Mouse (Mus musculus) heart, postnatal 25 days (tissue): ENCODE measurements around the gene 1110059E24Rik. TPM values are rescaled to one million over a fixed set of nuclear protein-coding genes. Genes with fewer than 3 reads are reported as not detected.

ENCODE experiments used
- DNase-seq: peaks from one replicate; pipeline ENCODE4 v3.0.0; 2022; ENCODE audit warnings: low spot score
- intact Hi-C: fragments of 180-260 bp; cut with DNase I; formaldehyde crosslinking; loops from one replicate; pipeline ENCODE4 v1.15.1; 2025
- total RNA-seq, 2 experiments: library from RNA; stranded (reverse); gene quantifications; 2 replicates each; pipeline ENCODE4 v1.2.3; 2021

1110059E24Rik gene
- total RNA-seq, 2 experiments from 2014 or later, result 13.2 to 14.6 TPM

DNA sequence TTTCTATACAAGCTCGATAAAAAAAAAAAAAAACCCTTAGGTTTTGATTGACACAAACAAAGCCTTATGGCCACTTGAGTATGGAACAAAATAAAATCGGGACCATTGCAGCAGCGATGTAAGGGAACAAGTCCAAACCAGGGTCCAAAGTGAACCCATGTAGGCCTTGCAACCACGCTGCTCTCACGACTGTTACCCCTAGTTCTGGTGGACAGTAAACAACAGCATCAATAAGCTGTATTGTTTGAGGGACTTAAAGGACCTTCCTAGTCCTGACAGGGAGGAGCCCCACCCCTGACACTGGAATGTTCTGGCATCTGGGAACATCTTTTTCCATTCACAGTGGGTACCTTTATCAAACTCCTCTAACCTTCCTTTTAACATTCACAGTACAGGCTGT lies 68.8 kb downstream of the 1110059E24Rik start:
- intact Hi-C loops, result no loop called here
- no peak for DNase-seq

- DNase-seq, result no peak
- intact Hi-C loops, result no loop called here
Observed at GRCm38 (mm10) chr19:21583523-21583984, 69.2 kb downstream of the 1110059E24Rik start.

- DNase-seq, result no peak
- intact Hi-C loops, result no loop called here
Observed at GRCm38 (mm10) chr19:21581404-21581803, 71.4 kb downstream of the 1110059E24Rik start.

GRCm38 (mm10) chr19:21579896-21580295 lies 72.9 kb downstream of the 1110059E24Rik start:
- DNase-seq, result no peak
- intact Hi-C loops, result loop anchor here (10.0 kb wide), 1 partner anchor 365 kb away; no protein-coding TSS in a partner anchor

DNA sequence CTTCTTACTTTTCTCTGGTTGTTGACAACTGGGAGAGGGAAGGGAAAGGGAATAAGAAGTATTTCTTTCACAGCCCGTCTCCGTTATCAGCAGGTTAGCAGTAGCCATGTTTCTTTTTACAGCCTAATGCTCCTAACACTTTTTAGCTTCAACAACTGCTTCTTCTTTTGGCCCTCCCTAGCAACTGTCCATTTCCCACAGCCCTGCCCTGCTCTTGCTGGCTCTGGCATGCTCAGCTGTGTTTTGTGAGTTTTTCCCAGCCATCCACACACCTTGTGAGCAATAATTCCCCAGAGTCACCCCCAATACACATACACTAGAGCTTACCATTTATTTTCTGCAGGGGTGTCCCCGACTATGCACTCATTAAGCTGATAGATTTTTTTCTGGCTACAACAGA lies 75.3 kb downstream of the 1110059E24Rik start:
- intact Hi-C loops, result loop anchor here (10.0 kb wide), 1 partner anchor 367 kb away; no protein-coding TSS in a partner anchor
- DNase-seq, result no peak

- intact Hi-C loops, result loop anchor here (1.0 to 10.0 kb wide), 4 partner anchors 80 to 730 kb away; partner anchors contain the start of genes 1110059E24Rik and Abhd17b
- DNase-seq, result no peak
Observed at GRCm38 (mm10) chr19:21571986-21572385, 80.8 kb downstream of the 1110059E24Rik start.

- intact Hi-C loops, result loop anchor here (1.0 to 10.0 kb wide), 4 partner anchors 81 to 731 kb away; partner anchors contain the start of genes 1110059E24Rik and Abhd17b
- peak; percentile 66 for DNase-seq
Observed at GRCm38 (mm10) chr19:21571223-21571980, 81.4 kb downstream of the 1110059E24Rik start.

DNA sequence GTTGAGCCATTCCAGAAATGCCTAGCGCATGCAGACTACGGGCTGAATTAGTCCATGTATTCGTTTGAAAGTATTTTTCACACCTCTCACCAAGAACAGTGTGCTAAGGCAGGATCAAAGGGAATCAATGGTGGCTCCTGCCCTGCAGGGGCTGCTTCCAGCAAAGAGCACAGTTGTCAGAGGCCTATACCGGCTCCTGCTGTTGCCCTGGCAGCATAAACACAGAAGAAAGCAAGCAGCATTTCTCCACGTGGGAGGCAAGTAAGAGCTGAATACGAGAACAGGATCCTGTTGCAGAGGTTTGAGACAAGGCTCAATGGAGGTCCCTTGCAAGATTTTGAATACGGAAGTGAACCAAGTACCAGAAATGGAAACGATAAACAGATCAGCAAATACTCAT lies 82.0 kb downstream of the 1110059E24Rik start:
- DNase-seq, result no peak
- intact Hi-C loops, result loop anchor here (1.0 to 10.0 kb wide), 4 partner anchors 82 to 732 kb away; partner anchors contain the start of genes 1110059E24Rik and Abhd17b

DNA sequence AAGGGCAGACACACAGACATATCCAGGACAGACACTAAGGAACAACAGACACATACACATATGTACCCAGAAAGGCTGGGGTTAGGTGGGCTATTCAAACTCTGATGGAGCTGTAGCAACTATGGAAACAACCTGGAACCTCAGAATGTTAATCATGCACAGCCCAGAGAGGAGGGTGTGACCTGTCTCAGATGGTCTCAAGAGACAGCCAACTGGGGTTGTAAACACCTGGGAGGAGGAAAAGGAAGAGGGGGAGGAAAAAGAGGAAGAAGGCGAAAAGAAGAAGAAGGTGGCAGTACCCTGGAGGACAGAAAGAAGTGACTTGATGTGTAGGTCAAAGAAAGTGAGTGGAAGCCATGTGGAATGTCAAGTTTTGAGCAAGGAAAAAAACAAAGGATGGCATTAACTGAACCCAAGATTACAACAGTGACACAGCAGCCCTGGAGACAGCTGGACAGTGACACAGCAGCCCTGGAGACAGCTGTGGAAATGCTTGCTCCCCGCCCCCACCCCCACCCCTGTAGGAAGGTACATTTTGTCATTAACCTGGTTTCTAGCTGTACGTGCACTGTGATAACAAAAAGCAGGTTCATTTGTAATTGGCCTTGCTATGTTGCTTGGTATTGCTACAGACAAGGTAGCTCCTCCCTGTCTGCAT lies 84.1 kb downstream of the 1110059E24Rik start:
- no peak for DNase-seq
- intact Hi-C loops, result loop anchor here (10.0 kb wide), 1 partner anchor 294 kb away; the partner anchor contains the start of gene Zfand5

DNA sequence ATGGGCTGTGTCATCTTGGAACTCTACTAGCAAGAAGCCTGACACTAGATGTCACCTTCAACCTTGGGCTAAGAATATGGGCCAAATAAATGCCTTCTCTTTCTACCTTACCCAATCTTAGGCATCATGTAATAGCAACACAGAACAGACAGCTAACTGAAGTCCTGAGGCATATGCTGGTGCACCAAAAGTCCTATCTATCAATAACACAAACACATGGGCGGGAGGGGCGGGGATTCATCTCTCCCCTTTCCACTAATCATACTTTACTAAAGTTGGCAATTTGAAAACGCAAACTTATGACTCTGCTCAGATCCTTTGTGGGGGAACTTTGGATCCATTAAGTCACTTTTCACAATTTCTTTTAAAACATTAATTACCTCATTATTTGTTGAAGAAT lies 84.8 kb downstream of the 1110059E24Rik start:
- no peak for DNase-seq
- intact Hi-C loops, result loop anchor here (10.0 kb wide), 1 partner anchor 293 kb away; the partner anchor contains the start of gene Zfand5

DNA sequence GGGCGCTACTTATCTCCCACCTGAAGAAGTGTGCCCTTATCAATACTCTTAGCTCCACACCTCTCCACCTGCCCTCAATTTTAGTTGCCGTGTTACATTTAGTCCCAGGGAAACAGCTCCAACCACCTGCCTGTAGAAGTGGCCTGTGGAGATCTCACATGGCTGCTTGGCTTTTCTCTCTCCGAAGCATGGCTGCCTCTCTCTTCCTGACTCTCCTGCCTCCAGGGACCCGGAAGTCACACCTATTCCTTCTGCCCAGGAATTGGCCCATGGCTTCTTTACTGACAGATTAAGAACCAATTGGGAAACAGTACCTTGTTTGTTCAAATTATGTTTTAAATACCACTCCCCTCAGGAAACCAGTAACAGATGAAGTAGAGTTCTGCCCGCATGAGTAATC lies 86.3 kb downstream of the 1110059E24Rik start:
- intact Hi-C loops, result loop anchor here (10.0 kb wide), 1 partner anchor 292 kb away; the partner anchor contains the start of gene Zfand5
- DNase-seq, result no peak

GRCm38 (mm10) chr19:21564461-21564797 lies 88.3 kb downstream of the 1110059E24Rik start:
- intact Hi-C loops, result loop anchor here (1.0 to 10.0 kb wide), 5 partner anchors 191 to 767 kb away; partner anchors contain the start of gene Zfand5
- DNase-seq, result no peak

DNA sequence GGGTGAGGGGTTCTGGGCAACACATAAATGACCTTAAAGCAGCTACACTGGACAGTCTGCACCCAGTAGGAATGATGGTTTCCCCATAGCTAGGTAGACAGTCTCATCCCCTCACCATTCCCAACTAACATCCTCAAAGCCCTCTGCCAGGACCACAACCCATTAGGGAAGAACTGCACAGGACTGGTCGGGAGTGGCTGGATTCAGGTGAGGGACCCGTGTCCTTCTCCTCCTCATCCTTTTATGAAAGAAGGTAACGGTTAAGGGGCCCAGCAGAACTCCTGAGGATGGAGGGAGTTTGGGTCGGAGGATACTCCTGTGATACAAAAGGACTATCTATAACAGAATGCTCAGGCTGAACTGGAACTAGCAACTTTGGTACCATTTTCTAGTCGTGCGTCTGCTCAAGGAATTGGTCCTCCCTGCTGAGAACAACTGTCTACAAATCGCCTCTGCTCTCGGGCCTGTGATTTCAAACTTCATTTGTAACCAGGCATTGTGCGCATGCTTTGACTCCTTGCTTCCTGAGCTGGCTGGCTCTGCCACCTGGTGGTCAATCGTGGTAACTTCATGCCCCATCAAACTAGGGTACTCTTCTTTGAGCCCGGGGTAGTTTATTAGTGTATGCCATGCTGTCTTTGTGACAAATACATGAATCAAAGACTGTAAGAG lies 88.9 kb downstream of the 1110059E24Rik start:
- DNase-seq, result peak; percentile 43
- intact Hi-C loops, result loop anchor here (1.0 to 10.0 kb wide), 5 partner anchors 191 to 767 kb away; partner anchors contain the start of gene Zfand5

GRCm38 (mm10) chr19:21562996-21563395 lies 89.8 kb downstream of the 1110059E24Rik start:
- intact Hi-C loops, result loop anchor here (5.0 to 10.0 kb wide), 4 partner anchors 288 to 766 kb away; partner anchors contain the start of gene Zfand5

DNA sequence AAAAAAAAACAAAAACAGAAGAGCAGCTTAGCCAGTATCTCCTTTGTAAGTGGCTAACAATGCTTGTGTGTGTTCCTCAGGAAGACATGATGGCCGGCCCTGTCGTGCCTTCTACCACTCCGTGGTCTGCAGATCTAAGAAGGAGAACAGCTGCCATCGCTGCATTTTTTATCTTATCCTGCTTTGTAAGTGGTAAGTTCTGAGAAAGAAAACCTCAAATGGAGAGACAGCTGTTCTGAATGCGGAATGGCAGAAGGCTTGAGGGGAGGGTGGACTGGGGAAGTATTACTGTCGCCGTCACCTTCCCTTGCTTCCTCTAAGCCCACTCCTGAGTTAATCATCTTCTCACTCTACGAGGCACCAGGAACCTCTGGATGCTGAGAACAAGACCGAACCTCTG lies 100.0 kb downstream of the 1110059E24Rik start:
- intact Hi-C loops, result no loop called here

More at GRCm38 (mm10) chr19:21562996-21563395, 89.8 kb downstream of the 1110059E24Rik start:
- no peak for DNase-seq

GRCm38 (mm10) chr19:21551921-21552536 lies 100.7 kb downstream of the 1110059E24Rik start:
- intact Hi-C loops, result no loop called here

More for the DNA sequence above, 100.0 kb downstream of the 1110059E24Rik start:
- DNase-seq, result no peak

GRCm38 (mm10) chr19:21549713-21550112 lies 103.1 kb downstream of the 1110059E24Rik start:
- intact Hi-C loops, result no loop called here
- no peak for DNase-seq

More at GRCm38 (mm10) chr19:21551921-21552536, 100.7 kb downstream of the 1110059E24Rik start:
- DNase-seq, result no peak

DNA sequence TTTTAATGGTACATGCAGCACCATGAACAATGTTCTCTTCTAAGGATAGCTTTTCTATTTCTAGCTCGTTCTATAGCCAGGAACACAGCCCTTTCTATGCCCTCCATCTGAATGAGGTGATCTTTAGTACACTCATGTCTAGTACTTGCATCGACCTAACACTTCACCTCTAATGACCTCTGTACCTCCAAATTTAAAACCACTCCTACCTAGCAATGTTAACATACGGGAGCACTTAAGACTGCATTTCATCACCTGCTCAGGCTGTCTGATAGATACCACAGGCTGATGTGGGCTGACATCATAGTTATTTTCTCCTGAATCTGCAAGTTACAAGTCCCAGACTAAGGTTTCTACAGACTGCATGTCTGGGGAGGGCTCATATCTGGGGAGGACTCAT lies 103.8 kb downstream of the 1110059E24Rik start:
- intact Hi-C loops, result no loop called here
- DNase-seq, result no peak

DNA sequence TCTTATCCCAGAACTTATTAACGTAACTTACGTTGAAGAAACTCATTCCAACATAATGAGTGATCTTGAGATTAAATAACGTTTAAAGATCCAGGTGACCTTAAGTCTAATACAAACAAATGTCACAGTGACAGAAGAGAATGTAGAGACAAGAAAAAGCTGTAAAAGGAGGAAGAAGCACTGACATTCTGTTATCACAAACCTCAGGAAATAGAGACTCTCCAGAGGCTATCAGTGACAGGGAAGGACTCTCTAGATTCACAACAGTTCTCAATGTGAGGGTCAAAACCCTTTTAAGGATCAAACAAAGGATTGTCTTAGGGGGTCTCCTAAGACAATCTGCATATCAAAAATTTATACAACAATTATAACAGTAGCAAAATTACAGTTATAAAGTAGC lies 115.7 kb downstream of the 1110059E24Rik start:
- intact Hi-C loops, result no loop called here
- no peak for DNase-seq
